Mouse (Mus musculus) left cerebral cortex, adult 8-10 months (tissue): Measurements from ENCODE around the gene Sdk1. TPM values are rescaled to one million over a fixed set of nuclear protein-coding genes. Genes with fewer than 3 reads are reported as not detected.

ENCODE experiments used
- DNase-seq, 2 experiments: peaks; one replicate each; pipeline ENCODE4 v3.0.0; 2022; ENCODE audit warnings: low spot score in 2 of 2
- total RNA-seq, 4 experiments: library from RNA; stranded (reverse); gene quantifications; 2 replicates each; pipeline ENCODE4 v1.2.4; 2022

Gene Sdk1
- total RNA-seq, 4 experiments from 2014 or later = 8.6 to 11.7 (median 10.4) TPM

DNA sequence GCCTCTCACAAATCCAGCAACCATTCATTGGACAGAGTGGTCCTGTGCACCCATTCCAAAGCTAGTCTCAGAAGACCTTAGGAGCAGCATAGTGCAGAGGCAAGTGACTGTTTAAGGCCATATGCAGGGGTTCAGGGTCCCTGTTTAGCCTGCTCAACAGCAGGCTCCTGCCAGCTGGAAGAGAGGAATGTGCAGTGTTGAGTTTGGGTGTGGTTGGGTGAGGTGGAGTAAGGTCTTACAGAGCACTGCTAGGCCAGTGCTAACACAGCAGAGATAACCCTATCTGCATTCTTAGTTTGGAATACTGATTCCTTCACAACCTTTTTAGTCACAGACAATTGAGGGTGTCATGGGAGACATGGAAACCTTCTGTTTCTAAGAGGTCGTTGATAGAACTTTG, 206.0 kb downstream of the Sdk1 start:
- no peak for DNase-seq

DNA sequence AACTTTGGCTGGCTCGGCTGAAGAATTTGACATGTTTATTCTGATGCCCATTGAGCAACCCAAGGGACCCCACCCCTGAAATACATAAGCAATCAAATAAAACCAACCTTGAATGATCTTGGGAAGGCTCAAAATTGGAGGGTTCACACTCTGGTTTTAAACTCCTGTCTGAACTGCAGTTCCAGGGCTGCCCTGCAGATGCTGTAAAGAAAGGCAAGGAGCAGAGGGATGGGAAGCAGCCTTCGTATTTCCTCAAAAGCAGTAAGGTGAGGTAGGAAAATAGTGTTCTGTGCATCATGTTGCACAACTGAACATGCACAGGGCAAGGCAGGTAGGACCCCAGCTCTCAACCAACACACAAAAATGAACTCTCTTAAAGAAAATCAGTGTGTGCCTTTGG, 222.1 kb downstream of the Sdk1 start:
- no peak for DNase-seq

- no peak for DNase-seq
These were observed 227.5 kb downstream of the Sdk1 start for GRCm38 (mm10) chr5:141468821-141469220.

DNA sequence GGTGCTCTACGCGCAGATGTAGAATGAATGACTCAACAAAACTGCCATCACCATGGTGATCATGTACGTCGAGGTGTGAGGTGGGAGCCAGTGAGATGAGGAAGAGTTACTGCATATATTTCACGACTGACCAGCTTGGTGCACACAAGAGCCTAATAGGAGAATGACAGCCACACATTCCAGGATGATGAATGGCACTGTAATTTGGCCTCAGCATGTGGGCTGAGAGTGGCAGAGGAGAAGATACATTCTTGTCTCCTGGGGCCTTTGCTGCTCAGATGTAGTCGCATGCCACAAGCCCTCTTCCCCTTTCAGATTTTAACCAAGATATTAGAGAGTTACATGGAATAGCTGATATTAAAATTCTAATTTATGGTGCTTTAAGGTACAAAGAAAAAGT, 264.0 kb downstream of the Sdk1 start:
- no peak for DNase-seq

DNA sequence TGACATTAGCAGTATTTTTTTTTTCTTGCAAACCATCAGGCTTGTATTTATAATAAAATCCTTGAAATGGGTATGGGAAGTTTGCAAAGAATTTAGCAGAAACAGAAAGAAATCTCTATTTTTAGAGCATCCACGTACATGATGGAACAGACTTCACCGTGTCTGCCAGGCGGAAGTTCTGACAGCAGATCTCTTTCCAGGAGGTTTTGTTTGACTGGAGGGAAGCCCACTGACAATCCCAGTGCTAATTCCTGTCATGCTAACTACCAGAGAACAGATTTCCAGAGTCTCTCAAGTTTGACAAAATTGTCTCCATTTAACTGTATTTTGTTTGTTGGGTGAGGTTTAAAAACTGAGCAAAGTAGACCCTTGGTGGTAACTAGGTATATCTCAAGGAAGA, 265.1 kb downstream of the Sdk1 start:
- no peak for DNase-seq

DNA sequence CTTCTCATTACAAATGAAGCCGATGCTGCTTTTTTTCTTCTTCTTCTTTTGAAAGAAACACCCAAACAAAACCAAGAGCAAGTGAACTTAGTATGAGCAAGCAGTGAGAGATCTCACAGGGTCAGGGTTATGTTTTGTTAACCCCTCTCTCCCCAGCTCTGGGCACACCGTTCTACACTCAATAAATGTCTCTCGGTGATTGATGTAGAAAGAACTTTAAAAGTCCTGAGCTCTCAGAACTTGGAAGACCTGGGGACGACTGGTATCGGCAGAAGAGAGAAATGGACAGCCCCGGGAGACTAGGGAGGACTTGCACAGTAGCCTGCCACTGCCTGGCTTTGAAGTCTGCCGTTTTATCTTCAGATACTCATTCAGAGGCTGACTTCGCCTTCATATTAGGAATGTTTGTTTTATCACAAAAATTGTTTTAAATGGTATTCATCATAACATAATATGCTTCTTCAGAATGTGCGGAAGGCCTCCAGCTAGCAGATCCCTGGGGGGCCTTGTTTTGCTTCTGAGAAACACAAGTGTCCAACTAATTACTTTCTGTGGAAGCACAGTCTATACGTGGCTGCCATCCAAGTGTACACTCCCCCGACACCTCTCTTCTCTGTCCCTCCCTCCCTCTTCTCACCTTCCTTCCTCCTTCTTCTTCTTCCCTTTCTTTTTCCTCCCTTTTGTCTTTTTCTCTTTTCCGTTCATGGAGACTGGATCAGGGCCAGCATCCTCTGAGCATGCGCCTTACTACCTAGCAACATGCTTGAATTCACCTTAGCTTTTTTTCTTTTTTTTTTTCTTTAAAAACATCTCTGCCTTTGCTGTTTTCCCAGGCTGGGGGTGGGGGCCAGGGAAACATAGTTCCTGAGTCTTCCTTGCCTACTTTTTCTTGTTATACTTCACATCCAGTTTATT, 283.8 kb downstream of the Sdk1 start:
- DNase-seq = no peak

DNA sequence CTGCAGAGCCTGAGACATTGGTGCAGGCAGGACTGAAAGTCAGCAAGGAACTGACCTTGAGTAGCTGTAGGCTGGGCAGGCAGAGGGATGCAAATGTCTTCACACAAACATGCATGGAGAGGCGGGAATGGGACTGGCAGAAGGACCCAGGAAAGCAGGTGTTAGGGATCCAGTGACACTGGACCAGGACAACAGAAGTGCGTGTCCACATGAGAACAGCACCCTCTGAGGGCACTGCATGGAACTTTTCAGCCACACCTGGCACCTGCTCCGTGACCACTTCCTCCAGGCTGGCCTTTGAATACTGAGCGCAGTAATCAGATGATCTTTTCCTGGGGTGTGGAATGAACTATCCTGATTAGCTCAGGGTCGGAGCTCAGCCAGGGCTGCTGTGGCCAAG, 298.9 kb downstream of the Sdk1 start:
- no peak for DNase-seq

- DNase-seq = no peak
These were observed 301.8 kb downstream of the Sdk1 start for GRCm38 (mm10) chr5:141542890-141543666.

- DNase-seq = no peak
These were observed 312.2 kb downstream of the Sdk1 start for GRCm38 (mm10) chr5:141553444-141553843.

GRCm38 (mm10) chr5:141558731-141559130, 317.4 kb downstream of the Sdk1 start:
- no peak for DNase-seq

DNA sequence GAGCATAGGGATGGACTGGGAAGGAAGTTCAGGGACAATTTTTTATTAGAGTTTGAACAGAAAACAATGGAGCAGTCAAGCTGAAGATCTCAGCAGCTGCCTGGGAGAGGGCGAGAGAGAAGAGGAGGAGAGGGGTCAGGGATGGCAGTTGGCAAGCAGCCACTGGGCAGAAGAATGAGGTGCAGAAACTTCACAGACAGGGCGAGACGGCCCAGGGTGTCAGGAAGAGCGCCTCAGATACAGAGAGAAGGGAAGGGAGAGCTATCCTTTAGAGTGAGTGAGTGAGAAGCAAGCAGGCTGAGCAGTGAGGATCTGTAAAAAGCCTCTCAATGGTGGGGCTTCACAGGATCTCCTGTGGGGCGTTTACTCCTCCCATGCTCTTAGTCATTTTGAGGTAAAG, 319.0 kb downstream of the Sdk1 start:
- DNase-seq = no peak

GRCm38 (mm10) chr5:141561989-141562560, 320.8 kb downstream of the Sdk1 start:
- DNase-seq = no peak

GRCm38 (mm10) chr5:141564197-141564596, 322.9 kb downstream of the Sdk1 start:
- no peak for DNase-seq

DNA sequence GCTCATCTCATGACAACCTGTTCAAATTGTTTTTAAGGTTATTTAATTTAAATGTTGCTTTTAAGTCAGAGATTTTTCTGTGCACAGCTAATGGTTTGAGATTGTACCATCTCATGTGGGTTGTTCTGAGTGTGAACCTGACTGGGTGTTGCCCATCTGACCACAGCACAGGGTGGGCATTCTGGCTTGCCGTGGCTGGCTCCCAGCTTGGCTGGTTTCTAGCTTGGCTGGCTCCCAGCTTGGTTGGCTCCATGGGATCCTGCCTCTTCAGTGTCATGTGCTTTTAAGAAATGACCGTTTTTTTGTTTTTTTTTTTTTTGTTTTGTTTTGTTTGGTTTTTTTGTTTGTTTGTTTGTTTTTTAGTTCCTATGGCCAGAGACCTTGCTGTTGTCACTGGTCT, 326.8 kb downstream of the Sdk1 start:
- DNase-seq = no peak

GRCm38 (mm10) chr5:141570442-141570841, 329.2 kb downstream of the Sdk1 start:
- DNase-seq = no peak

GRCm38 (mm10) chr5:141574263-141574662, 333.0 kb downstream of the Sdk1 start:
- no peak for DNase-seq

DNA sequence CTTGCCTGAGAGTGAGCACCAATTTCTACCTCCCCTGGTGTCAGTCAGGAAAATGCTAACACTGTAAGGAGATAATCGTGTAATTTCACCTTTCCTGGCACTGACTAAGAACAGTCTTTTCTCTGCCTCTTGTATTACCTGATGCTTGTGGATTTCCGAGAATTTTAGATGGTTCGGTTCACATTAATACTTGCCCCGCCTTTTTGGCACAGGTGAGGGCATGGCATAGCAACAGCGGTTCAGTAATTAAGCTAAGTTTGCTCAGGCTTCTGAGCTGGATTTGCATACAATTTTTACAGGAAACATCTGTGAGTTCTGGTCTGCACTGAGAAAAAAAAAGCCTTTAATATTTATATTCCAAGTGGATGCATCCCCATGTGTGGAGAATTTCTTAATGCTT, 350.0 kb downstream of the Sdk1 start:
- no peak for DNase-seq

GRCm38 (mm10) chr5:141612721-141613120, 371.4 kb downstream of the Sdk1 start:
- no peak for DNase-seq

- no peak for DNase-seq
These were observed 374.5 kb downstream of the Sdk1 start for GRCm38 (mm10) chr5:141615763-141616162.

- DNase-seq = no peak
These were observed 376.4 kb downstream of the Sdk1 start for GRCm38 (mm10) chr5:141617660-141618059.

GRCm38 (mm10) chr5:141625401-141625800, 384.1 kb downstream of the Sdk1 start:
- no peak for DNase-seq

DNA sequence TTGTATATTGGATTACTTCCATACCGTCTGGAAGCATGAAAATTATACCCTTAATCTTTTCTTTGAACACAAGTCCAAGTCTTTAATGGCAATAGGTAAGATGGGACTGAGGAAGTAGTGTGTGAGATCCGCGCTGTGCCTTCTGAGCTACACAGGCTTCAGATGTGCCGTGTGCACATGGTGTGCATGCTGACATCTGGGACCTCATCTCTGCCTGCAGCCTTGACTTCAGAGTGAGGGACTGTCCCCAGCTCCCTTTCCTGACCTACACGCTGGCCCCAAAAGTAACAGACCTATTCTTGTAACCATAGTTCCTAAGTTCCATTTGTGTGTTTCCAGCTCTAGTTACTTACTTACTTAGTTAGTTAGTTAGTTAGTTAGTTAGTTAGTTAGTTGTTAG, 390.4 kb downstream of the Sdk1 start:
- DNase-seq = no peak
